Mouse (Mus musculus): ENCODE results near the gene Emc6.

Gene Emc6

DNA sequence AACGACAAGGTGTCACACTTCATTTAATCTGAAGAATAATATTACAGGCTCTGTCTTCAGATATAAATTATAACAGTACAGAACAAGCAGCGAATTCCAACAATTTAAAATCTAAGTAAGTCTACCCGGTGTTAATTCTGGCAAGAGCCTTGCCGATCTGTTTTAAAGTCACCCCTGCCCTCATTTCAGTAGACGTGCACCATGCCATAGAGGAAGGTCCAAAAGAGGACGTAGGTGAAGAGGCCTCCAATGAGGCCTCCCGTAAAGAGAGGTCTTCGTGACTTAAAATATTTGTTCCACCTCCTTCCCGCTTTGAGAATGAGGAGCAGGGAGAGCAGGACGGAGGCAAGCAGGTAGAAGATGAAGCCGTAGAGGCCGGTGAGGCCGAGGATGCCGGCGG, 651 bp downstream of the Emc6 start:
- DNase-seq (ENCODE audit: low read depth, low spot score) = no peak

GRCm38 (mm10) chr11:73175612-73176011, 1.2 kb downstream of the Emc6 start:
- no peak for DNase-seq (ENCODE audit: low read depth, low spot score)

GRCm38 (mm10) chr11:73172186-73172585, 4.7 kb downstream of the Emc6 start:
- no peak for DNase-seq (ENCODE audit: low read depth, low spot score)

GRCm38 (mm10) chr11:73169231-73169630, 7.6 kb downstream of the Emc6 start:
- no peak for DNase-seq (ENCODE audit: low read depth, low spot score)

DNA sequence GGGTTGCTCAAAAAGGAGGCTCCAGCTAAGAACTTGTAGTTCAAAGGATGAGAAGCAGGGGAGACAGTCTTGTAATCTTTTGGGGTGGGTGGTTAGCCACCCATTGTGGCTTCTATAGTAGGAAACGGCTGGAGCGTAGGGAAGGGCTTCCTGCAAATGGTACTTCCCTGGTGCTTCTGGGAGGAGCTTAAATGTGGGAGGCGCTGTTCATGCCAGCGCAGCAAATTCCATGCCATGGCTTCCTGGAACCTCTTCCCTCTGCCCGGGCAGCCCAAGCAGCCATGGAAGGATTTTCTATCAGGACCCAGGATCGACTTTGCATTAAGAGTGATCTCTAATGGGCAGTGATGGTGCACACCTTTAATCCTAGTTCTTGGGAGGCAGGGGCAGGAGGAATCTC, 8.3 kb downstream of the Emc6 start:
- no peak for DNase-seq (ENCODE audit: low read depth, low spot score)

DNA sequence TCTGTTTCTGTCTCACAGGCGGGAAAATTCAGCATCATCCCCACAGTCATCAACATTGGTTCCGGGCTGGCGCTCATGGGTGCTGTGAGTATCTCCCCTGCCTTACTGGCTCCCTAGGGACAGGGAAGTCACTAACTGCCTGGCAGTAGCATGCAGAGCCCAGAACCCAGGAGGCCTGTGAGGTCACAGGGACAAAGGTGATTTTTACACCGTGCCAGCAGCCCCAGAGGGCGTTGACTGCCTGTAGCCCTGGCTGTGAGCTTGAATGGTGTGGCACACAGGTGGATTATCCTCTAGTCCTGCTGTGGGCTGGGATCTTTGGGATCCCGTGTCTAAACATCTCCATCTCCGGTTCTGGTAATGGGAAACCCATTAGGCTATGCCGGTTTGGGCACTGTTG, 8.8 kb downstream of the Emc6 start:
- no peak for DNase-seq (ENCODE audit: low read depth, low spot score)

DNA sequence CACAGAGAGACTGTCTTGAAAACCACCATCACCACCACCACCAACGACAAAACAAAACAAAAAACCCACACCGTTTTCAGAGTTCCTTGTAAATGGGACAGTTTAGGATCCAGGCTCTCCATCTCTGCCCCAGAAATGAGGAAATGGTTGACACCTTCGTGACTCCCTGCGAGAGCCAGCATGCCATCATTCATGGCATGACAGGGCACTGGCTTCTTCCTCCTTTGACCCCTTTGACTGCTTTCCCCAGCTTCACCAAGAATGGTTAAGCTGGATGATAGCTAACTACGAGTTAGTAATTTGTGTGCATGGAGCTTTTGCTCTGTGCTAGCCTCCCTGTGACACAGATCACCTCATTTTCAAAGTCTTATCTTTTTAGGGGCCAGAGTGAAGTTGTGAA, 14.6 kb downstream of the Emc6 start:
- DNase-seq (ENCODE audit: low read depth, low spot score) = no peak

GRCm38 (mm10) chr11:73161616-73162015, 15.2 kb downstream of the Emc6 start:
- no peak for DNase-seq (ENCODE audit: low read depth, low spot score)

GRCm38 (mm10) chr11:73160811-73161200, 16.0 kb downstream of the Emc6 start:
- DNase-seq (ENCODE audit: low read depth, low spot score) = peak; percentile 26

DNA sequence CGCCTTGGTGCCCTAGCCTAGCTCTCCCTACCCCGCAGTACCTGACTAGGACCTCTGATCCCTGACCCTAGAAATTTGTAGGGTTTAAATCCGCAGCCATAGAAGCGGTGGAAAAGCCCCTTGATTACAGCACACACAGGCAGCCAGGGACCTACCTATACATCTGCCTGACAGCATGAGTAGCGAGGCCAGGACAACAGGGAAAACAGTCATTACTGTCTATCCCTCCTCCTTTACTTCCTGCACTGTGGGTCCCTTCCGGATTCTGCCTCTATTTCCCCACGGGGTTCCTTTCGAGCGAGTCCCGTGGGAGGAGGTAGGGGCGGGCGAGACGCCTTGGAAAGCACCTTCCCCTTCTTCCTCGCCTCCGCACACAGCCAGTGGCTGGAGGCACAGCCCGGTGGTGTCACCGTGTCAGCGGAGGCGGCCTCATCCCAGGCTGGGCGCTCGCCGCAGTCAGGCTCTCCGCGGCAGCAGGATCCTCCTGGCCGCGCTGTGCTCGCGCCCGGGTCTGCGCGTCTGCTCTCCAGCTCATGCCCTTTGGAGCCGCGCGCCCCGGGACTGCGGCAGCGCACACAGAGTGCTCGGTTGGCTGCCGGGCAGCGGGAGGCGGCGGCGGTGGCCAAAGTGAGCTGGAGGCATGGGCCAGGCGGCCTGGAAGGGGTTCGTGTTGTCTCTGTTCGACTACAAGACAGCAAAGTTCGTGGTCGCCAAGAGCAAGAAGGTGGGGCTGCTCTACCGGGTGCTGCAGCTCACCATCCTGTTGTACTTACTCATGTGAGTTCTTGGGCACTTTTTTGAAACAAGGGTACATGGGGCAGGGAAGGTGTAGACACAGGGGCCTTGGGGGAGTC, 16.7 kb downstream of the Emc6 start, which contains the start of gene P2rx5:
P2rx5 (plus strand) TSS at position 465 of the 854 bp plus-strand sequence.
- no peak for DNase-seq (ENCODE audit: low read depth, low spot score)

GRCm38 (mm10) chr11:73155071-73155470, 21.8 kb downstream of the Emc6 start:
- DNase-seq (ENCODE audit: low read depth, low spot score) = no peak

GRCm38 (mm10) chr11:73148209-73148608, 28.6 kb downstream of the Emc6 start:
- no peak for DNase-seq (ENCODE audit: low read depth, low spot score)

- DNase-seq (ENCODE audit: low read depth, low spot score) = no peak
Measured at GRCm38 (mm10) chr11:73146975-73147365, 29.9 kb downstream of the Emc6 start.

DNA sequence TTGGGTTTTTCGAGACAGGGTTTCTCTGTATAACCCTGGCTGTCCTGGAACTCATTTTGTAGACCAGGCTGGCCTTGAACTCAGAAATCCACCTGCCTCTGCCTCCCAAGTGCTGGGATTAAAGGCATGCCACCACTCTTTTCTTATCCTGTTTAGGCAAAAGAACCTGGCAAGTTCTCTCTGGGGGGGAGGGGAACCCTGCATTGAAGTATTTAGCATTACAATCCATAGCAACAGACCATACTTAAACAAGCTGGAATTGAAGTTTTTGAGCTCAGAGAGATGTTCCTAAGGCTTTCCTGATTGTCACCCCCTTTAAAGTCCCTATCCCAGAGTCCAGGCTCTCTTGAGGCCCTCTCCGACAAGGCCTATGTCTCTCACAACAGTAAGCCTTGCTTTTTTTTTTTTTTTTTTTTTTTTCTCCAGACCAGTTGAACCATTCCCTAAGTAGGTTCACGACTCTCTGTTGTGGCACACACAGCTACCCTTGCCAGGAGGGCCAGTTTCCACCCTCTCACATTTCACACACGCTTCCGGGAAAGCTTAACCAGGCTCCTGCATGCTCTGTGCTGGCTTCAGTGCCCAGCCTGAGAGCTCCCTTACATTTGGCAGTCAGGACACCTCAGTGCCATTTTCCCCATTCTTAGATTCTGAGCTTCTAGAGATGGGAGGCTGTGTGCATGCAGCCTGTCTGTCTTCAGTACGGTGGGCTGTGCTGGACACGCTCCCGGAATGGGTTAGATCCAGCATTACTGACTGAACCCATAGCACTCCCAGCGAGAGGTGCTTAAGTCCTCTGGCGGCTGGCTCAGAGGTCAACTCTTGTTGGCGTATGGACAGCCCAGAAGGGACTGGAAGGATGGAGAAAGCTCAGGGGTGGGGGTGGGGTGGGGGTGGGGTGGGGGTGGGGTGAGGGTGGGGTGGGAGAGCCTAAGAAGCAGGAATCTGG, 30.5 kb downstream of the Emc6 start:
- no peak for DNase-seq (ENCODE audit: low read depth, low spot score)

DNA sequence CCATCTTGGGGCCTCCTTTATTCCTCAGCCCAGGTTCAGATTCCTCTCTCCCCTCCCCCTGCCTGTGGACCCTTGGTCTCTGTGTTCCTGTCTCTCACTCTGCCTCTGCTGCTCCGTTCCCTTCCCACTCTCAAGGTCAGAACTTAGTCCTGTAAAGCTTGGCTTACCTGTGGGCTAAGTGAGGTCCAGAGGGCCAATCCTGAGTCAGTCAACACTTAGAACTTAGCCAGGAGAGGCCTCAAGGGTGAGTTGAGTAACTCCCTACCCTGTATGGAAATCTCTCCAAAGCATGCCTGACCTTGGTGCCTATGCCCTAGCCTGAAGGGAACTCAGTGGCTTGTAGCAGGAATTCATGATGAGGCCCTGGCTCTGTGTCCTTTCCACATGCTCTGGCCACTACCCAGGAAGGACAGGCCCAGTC, 32.6 kb downstream of the Emc6 start:
- DNase-seq (ENCODE audit: low read depth, low spot score) = no peak

DNA sequence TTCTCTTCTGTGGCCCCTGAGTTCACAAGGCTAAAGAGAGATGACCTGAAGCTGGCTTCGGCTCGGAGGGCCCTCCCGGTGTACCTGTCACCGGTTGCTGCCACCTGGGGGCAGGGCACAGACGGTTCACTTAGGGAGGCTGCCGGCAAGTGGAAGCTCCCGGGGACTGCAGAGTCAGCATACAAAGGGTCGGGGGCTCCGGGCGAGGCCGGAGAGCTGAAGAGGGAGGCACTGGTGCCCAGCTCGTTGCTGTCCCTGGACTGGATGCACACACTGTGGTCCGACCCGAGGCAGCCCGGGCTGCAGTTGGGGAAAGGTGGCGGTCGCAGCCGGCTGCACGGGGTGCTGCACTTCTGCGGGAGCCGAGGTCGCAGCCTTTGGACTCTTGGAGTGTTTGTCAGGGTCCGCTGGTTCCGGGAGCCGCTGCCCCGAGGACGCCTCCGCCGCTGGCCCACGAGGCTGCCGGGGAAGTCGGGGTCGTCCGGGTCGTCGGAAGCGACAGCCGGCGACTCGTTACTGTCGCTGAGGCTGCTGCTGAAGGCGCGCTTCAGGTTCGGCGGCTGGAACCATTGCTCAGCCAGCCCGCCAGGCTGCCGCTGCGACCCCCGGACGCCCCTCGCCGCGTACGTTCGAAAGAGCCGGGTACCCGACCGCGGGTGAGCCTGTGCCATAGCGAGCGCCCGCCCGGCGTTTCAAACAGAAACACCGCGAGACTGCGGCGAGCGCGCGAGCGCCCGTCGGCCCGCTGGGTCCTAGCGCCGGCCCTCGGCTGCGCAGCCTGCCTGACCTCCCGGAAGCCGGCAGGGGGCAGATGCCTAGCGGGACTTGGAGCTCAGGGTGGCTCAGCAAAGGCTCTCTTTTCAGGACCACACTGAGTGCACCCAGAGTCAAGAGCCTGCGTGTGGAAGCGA, 39.0 kb downstream of the Emc6 start, which contains the start of gene Haspin:
Haspin (minus strand) TSS at position 704 of the 911 bp plus-strand sequence.
- peak; percentile 73 for DNase-seq (ENCODE audit: low read depth, low spot score)

DNA sequence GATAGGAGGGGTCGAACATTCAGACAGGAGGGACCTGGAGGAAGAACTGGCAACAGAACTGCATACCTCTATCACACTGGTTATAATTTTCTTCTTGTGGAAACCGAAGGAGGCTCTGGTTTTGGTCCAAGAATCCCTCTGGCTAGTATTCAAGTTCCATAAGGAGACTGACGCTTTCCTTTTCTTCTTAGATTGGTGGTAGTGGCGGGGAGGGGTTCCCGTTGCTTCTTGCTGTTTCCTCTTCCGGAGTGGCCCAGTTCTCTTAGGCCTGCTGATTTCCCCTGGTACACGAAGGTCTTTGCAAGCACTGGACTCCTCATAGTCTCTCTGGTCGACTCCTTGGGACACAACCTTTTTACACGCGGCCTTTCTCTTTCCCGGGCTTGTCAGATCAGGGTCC, 39.7 kb downstream of the Emc6 start:
- no peak for DNase-seq (ENCODE audit: low read depth, low spot score)

DNA sequence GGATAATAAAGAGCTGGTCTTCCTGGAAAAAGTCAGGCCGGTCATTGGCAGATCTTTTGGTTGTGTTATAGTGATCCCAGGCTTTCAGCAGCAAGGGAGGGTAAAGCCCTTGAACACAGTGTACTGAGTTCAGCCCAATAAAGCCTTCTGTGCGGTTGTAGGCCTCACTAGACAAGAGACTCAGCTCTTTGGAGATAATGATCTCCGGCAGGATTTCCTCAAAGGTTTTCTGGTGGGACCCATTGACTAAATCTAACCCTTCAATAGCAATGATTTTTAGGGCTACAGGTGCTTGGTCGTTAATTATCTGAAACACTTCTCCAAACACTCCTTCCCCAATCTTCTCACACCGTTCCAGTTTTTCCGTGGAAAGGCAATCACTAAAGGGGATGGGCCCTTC, 40.2 kb downstream of the Emc6 start:
- DNase-seq (ENCODE audit: low read depth, low spot score) = no peak

GRCm38 (mm10) chr11:73134222-73134621, 42.6 kb downstream of the Emc6 start:
- no peak for DNase-seq (ENCODE audit: low read depth, low spot score)

- DNase-seq (ENCODE audit: low read depth, low spot score) = no peak
Measured at GRCm38 (mm10) chr11:73132999-73133398, 43.8 kb downstream of the Emc6 start.

GRCm38 (mm10) chr11:73131020-73131419, 45.8 kb downstream of the Emc6 start:
- DNase-seq (ENCODE audit: low read depth, low spot score) = no peak

All from retina, adult 2 months (tissue).